Mouse (Mus musculus) cerebellum, adult (tissue): ENCODE data around the gene Tepp.

ENCODE experiments used
- ATAC-seq: cut with Nextera tagmentation; 2 replicates; pipeline ENCODE4 v1.9.2; 2017; ENCODE audit warnings: mild to moderate bottlenecking, moderate library complexity, mixed read lengths; ENCODE audit not compliant: insufficient number of reproducible peaks, low FRiP score, low TSS enrichment

The Tepp gene

GRCm38 (mm10) chr8:95330367-95330766 is 20.0 kb downstream of the Tepp start:
- no peak for ATAC-seq

DNA sequence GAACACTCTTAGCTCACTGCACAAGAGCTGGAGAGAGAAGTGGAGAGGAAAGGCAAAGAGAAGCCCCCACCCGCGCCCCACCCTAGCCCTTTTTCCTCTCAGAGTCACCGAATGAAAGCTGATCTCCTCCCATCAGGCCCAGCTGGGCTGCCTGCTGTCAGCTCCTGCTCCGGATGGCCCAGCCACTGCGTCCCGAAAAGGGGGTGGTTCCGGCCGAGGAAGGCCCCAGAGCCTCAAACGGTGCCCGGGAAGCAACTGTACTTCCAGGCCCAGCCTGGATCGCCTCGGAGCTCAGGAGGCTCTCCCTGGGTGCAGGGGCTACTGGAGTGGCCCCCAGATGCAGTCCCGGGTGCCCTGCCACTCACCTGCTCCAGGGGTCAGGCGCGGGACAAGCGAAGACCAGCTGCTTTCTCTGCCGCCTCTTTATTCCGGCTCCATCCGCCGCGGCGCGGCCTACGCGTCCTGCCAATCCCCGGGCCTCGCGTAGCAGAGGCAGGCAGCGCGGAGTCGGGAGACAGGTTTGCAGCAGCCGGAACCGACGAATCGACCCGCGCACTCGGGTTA is 20.9 kb downstream of the Tepp start:
- ATAC-seq = peak; percentile 23

DNA sequence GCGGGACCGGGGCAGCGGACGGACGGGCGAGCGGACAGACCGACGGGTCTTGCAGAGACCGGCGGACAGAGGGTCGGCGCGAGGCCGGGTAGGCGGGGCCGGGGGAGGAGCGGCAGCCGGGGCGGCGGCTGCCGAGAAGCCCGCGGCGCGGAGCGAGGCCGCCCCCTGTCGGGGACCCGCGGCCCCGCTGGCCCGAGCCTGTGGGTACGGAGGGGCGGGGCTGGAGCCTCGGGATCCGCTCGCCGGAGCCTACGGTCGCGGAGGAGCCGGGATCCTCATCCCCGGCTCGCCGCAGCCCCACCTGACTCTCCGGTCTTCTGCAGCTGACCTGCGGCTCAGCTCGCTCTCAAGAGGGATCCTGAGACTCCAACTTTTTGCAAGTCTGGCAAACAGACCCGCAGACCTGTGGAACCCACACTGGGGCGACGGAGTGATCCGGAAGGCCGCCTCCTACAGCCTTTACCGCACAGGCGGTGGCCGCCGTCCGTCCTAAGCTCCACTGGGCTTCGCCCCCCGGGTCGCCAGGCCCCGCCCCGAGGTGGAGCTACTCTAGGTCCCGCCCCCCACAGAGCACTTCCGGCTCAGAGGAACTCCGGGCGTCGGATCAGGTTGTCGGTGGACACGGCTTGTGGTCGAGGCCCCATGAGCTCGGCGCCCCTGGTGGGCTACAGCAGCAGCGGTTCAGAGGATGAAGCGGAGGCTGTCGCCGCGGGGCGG is 21.5 kb downstream of the Tepp start, which contains the start of the genes Zfp319 and Usb1:
Zfp319 (minus strand) TSS at position 231 of the 717 bp plus-strand sequence.
Usb1 (plus strand) TSS at position 565 of the 717 bp plus-strand sequence.
- peak; percentile 83 for ATAC-seq

DNA sequence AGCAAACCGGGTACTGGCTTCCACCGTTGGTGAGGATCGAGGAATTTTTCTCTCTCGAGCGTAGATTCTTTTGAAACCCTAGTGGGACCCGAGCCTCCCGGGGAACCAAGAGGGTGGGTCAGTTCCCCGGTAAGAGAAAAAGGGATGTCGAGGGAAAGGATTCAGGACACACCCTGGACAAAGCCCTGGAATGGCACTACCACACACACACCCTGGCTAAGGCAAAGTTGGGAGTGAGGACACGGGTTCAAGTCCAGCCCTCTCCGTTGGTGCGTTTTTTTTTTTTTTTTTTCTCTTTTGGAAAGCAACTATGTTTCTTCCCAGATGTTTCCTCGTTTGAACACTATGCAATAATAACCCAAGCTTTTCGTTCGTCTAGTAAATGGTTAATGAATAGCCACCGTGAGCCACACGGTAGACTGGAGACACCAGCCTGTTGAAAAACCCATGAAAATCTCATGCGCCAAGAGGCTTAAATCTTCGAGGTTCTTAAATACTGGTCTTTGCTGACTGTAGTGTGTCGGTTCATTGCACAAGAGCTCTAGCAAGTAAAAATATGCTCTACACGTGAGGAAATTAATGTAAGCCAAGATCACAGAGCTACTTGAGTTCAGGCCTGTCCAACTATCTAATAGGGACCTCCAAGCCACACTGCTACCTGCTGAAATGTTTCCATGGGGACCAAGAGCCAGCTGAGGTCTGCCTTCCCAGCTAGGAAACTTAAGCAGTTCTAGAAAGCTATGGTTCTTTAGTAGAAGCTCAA is 22.3 kb downstream of the Tepp start:
- ATAC-seq = no peak

DNA sequence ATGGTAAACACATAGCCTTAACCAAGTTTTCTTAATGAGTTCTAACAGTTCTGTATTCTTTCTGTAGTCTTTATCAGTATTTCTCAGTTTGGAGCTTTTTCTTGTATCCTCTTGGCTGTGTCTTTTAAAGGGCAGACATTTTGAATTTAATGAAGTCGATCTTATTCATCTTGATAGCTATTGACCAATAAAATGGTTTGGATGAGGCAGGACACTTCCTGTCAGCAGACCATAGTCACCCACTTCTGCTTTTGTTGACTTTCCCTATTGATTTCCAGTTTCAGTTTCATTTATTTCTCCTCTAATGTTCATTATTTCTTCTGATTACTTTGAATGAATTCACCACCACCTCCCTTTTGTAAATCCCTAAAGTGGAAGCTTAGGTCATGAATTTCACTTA is 25.3 kb downstream of the Tepp start:
- no peak for ATAC-seq

DNA sequence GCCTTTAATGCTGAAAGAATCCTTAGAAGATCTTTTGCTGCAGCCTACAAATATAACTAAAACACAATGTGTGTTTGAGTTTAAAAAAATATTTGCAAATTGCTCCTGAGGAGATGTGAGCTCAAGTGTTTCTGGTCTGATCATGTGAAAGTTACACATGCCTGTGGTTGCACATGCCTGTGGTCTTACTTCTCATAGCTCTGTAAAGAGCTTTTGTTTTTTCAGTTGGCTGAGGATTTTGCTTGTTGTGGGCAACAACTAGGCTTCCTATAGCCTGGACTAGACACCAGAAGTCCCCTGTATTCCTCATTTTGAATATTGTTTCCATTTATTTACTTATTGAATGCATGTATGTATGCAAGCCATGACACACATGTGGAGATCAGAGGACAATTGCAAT is 26.0 kb downstream of the Tepp start:
- ATAC-seq = no peak

DNA sequence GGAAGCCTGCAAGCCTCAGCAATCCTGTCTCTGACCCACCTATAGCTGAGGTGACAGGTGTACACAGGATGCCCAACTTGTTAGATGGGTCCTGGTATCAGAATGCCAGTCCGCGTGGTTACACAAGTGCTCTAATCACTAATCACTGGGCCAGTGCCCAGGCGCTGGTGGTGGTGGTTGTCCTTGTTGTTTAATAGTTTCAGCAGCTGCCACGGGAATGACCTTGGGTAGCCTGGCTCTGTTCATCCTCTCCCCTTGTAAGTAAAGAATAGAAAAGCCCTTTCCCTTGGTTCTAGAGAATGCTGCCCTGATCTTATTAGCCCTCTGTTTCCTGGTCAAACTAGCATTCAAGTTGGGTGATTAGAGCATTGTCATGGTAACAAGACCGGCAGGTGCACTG is 31.4 kb downstream of the Tepp start:
- no peak for ATAC-seq

- ATAC-seq = no peak
Measured at GRCm38 (mm10) chr8:95344668-95345067, 34.3 kb downstream of the Tepp start.

DNA sequence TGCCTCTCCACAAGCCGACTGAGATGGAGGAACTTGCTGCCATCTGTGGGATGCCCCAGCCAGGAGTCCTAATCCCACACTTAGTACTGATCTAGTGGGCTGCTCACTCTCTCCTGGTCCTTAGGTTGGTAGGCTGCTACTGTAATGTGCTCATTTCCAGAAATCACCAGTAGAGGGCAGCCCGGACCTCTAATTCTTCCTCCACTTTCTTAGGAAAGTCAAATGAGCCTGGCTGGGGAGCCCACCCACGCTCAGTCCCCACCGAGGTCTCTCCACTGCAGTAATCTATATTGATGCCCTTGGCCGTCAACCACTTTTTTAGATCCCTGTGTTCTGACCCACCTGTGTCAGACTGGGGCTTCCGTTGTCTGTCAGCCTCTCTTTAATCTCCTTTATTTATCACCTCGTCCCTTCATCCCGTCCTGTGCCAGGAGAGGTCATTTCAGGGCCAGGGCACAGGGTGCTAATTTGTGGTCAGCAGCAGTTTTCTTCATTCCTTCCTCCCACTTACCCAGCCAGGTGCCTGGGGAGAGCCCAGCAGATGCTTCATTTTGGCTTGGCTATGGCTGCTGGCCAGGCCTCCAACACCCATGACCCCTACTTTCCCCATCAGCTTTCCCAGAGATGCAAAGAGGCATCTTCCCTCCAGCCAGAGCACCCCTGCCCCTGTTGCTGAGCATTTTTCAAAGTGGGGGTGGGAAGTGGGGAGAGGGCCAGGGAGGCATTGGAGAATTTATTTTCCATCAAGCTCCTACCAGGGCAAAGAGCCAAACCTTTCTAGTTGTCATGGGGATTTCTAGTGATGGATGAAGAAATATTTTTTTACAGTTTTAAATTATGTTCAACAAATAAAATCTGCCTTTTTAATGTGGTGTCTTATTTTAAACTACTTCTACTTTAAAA is 36.5 kb downstream of the Tepp start:
- ATAC-seq = no peak

- ATAC-seq = no peak
Measured at GRCm38 (mm10) chr8:95348356-95348755, 38.0 kb downstream of the Tepp start.

DNA sequence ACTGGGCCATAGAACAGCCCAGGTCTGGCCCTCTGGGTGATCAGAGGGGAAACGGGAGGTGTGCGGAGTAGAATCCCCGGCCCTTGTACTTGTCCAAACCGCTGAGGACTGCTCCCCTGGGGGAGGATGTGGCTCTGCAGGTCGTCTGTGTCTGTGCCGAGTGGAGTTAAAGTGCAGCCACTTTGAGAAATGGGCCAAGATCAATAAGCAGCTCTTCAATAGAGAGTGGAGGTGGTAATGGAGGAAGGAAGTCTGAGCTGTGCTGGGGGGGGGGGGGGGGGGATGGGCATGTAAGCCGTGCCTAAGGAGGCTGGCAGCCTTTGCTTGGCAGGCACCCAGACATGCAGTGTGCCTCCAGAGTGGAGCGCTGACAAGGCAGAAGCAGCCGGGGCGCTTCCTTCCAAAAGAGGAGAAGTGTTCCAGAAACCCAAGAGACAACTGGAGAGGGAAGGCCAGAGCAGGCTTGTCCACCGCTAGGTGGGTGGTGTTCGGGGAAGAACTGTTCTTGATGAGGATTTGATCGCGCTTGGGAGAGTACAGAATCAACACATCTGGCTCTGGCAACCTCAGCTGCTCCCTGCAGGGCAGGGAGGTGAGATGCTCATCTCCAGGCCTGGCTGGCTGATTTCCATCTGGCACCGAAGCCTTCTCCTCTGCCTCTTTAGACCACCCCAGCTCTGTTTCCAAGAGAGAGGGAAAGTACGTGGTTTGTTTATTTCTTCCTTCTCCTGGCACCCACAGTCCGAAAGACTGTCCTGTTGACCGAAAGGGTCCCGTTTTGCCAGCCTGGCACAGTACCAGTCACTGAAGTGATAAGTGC is 38.7 kb downstream of the Tepp start:
- ATAC-seq = no peak

DNA sequence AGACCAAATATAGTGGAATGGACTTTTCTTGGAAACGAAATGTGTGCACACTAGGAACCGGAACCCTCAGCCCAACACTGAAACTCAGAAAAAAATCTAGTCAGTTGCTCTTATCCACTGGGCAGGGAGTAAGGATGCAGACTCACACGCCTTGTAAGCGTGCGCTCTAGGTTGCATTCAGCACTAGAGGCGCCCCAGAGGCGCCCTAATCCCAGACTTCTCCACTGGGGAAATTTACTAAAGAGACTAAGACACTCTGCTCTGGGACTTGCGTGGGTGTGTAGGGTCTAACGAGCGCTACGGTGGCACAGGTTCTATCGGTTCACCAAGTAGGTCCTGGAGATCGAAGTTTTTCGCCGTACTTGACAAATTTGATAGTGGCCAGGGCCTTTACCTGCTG is 41.1 kb downstream of the Tepp start:
- no peak for ATAC-seq

GRCm38 (mm10) chr8:95352151-95352870 is 41.9 kb downstream of the Tepp start, which contains the start of gene Mmp15:
Gene Mmp15, plus strand, starts transcription at chr8:95352268.
- ATAC-seq = 0 out of 2 replicates have a peak, but pooled peaks have one; percentile 26

DNA sequence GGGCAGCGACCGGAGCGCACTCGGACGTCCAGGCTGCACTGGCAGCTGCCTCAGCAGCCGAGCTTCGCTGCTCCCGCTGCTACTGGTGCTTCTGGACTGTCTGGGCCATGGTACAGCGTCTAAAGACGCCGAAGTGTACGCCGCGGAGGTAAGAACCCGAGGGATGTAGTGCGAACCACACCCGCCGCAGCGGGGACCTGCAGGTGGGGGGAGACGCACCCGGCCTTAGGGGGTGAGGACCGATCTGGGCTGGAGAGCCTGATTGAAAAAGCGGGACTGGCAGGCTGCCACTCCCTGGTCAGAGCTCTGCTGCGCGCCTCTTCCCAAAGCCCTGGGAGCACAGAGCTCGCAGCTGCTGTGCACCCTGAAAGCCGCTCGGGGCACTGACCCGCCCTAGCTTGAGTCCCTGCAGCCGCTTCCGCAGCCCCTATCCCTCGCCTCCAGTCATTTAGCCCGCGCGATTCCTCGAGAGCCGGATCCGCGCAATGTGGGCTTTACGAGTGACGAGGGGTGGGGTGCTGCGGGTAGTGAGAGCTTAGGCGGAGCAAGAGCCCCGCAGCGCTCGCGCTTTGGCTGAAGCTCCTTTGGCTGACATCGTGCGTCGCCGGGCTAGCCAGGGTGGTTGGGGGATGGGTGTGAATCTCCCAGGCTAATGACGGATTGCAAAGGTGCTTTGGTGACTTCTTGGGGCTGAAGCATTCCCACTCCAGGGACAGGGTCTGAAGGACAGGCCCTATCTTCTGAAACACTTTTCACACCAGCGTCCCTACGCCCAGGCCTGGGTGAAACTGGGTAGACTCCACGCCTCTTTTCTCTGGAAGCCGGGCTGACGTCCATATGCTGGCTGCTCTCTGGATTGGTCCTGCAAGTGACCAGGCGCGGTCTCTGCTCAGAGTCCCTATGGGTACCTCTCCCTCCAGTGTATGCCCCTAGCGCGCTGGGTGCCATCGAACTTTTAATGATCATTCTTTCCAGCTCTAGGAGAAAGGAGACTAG is 42.8 kb downstream of the Tepp start:
- ATAC-seq = peak; percentile 9; the same call in 1 of the 2 replicates

DNA sequence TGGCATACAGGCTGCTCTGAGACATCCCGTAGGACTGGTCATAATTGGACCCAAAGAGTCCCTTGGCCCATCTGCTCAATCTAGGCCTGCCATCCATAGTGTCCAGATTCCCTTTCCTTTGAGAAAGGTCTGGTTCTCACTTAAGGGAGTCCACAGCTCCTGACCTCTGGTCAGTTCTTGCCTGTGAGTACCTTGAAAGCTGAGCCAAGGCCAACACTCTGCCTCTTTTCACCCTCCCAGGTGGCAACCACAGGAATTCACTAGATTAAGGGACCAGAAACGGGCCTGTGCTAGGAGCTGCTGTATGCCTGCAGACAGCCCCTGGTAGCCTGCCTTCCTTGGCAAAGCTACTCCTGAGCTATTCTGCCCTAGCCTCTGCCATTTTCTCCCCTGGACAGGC is 44.2 kb downstream of the Tepp start:
- ATAC-seq = no peak

DNA sequence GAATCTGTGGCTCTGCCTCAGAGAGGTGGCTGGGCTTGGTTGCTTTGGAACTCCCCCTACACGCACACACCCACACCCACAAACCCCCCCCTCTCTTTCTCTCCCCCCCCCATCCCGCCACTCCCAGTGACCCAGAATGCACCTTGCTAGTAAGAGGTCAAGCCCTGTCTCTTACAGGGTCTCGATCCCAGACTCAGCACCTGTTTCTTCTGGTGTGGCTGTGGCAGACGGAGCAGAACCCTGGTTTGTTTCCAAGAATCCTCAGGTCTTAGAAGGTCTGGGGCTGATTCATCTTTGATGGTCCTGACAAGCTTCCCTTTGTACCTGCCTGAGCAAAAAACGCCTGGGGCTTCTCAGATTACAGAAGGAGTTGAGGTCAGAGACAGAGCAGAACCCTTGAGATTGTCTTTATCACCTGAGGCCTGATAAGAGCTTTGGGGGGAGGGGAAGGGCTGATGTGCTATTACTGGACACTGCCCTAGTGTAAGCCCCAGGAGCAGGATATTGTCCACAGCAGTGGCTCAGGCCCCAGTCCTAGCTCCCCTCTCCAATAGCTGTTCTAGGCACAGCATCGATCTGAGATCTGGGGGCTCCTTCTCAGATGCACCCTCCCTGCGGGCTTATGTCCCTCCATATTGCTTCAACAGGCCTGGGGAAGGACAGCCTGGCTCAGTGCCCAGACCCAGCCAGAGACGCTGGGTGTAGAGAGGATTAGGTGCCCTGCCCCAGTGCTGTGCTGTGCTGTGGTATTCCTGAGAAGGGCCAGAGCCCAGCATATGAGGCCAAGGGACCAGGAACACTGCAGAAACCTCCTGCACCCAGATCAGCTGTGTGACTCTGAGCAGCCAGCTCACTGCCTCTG is 48.4 kb downstream of the Tepp start:
- ATAC-seq = no peak
